Mouse (Mus musculus) c-Kit-negative CD71-positive TER-119-positive erythroid progenitor cells, embryonic 14.5 days (primary cell): Measurements from ENCODE around the gene Rab11fip5.

Experiments used
- DNase-seq: peaks from one replicate; pipeline ENCODE4 v3.0.0-alpha.2; 2013; ENCODE audit warnings: low read depth, low spot score

Gene Rab11fip5

DNA sequence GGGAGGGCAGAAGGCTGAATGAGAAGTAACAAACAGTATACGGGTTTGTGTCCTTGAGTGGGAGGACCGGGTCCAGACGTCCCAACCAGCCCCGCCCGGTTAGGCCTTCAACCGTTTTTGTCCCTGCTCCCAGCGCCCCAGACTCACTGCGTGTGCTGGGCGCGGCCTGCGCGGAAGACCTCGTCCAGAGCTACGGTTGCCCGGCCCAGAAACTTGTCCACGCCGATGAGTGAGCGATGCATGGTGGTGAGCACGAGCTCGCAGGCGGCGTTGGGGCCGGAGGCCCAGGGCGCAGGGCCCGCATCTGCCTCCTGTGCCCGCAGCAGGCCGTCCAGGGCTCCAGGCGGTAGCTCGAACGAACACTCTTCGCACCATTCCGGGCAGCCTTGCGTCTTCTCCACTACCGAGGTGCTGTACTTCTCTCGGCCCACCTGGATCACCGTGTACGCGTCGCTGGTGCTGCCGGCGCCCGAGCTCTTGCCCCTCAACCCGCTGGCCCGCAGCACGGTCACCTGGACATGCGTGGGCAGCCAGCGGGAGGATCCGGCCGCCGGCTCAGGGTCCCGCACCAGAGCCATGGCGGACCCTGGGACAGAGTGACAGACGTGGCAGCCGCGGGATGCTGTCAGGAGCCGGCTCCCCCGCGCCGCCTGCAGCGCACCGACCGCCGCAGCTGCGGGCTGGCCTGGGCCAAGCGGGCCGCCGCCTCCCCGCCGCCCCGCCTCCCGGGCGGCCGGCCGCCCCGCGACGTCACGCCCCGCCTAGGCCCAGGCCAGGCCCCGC, at the start of gene Rab11fip5:
TSS of gene Rab11fip5 (minus strand) at position 684 of the 783 bp plus-strand sequence.
- DNase-seq = no peak

DNA sequence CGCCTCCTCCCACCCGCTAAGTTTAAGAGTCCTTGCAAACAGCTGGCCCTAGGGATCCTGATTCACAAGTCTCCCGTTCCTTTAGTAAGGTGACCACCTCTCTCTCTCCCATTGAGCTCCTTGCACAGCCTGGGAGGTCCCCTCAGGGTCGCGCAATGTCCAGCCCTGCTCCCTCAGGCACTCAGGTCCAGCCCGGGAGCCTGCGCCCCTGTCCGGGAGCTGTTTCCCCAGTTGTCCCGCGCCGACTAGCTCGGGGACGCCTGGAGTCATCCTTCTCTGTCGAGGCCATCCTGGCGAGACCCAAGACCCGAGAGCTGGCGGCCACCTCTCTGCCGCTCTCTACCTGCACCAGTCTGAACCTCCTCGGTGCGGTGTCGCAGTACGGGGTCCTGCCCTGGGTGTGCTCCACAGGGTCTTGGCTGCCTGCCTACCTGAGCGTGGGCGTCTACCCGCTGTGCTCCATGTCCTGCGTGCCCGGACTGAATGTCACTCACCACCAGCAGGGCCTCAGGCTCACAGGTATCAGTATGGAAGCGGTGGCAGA, 49.5 kb upstream of the Rab11fip5 start, which contains the start of gene Noto:
TSS of gene Noto (plus strand) at position 51 of the 544 bp plus-strand sequence.
- DNase-seq = no peak

DNA sequence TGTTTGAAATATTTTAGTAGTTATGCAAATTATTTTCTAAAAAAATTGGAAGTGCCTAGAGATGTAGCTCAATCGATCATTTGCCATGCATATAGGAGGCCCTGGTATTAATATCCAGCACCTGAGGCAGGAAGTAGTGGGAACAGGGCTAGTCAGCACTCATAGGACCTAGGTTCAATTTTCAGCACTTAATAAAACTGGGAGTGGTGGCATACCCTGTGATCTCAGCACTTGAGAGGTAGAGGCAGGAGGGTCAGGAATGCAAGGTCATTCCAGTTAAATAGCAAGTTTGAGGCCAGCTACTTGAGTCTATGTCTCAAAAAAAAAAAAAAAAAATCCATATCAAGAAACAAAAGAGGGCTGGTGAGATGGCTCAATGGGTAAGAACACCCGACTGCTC, 44.7 kb upstream of the Rab11fip5 start:
- DNase-seq = no peak

DNA sequence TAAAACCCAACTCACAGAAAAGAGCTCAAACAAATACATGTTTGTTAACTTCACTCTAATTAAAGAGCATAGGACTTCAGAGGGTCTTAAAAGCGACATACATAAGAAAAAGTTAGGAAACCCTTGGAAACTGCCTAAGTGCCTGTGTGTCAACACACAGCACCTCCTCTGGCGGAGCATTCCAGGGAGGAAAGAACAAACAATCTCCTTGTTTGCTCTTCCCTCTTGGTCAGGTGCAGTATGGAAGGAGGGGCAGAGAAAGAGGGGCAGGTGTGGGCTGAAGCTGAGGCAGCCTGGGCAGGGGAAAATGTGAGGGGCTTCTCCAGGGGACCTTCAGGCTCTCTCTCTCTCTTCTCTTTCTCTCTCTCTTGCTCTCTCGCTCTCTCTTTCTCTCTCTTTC, 41.4 kb upstream of the Rab11fip5 start:
- no peak for DNase-seq

DNA sequence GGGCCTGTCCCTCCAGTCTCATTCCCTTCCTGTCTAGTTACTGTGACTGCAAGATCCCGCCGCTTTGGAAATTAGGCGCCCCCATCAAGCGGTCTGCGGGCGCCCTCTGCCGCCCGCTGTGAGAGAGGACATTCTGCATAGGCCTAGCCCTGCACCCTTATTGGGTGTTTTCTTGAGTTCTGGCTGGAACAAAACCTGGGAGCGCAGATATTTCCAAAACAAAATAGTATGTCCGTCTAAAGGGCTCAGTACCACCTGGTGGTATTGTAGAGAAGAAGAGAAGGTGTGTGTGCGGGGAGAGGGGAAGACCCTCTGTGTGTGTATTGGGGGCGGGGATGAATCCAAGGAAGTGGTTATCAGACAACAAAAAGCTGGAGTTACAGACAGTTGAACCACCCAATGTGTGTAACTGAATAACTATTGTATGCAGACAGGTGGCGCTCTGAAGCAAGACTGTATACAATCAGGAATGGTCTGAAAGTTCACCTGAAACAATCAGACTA, 36.4 kb upstream of the Rab11fip5 start:
- DNase-seq = no peak

DNA sequence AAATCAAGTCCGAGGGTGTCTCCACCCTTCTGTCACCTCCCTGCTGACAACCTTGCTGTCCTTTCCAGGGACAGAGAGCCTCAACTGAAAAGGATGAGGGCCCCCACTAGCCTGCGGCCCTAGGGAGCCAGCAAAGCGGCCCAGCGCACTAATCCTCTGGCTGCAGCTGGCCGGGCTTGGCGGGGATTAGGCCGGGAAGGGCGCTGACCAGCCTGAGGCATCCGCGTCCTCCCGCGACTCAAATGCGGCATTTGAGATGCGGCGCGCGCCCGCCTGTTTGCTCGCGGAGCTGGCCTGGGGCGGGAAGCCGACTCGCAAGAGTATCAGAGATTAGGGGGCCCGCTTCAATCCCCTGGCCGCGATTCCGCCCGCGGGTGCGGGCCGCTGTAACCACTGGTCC, 34.6 kb upstream of the Rab11fip5 start:
- DNase-seq = no peak

DNA sequence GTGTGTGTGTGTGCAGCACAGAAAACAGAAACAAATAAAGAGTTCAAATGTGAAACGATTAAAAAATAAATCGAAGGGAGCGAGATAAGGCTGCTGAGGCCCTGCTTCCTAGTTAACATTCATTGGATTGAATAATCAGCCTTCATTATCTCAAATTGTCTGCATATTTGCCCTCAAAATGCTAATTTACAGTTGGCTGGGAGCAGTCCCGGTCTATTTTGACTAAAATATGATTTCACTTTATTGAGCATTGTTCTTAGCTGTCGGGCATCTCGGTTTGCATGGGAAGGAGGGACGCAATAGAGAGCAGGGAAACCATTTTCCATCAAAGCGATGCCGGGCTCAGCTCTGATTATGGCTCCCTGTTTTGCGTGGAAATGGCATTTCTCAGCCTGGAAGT, 28.6 kb upstream of the Rab11fip5 start:
- no peak for DNase-seq

DNA sequence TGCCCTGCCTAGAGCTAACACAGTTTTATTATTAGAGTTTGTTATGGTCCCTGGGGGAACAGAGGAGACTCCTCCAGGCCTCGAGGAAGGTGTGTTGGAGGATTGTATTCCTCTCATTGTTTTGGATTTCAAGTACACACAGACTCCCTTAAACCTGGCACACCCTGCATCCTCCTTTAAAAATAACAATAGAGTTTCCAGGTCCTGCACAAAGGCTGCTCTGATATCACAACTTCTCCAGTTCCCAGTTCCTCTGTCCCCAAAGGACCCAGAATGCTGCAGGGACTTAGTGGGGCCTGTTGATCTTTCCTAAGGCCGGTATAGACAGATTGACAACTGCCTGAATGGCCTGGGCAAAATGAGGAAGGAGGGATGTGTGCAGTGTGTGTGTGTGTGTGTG, 28.2 kb upstream of the Rab11fip5 start:
- DNase-seq = no peak

DNA sequence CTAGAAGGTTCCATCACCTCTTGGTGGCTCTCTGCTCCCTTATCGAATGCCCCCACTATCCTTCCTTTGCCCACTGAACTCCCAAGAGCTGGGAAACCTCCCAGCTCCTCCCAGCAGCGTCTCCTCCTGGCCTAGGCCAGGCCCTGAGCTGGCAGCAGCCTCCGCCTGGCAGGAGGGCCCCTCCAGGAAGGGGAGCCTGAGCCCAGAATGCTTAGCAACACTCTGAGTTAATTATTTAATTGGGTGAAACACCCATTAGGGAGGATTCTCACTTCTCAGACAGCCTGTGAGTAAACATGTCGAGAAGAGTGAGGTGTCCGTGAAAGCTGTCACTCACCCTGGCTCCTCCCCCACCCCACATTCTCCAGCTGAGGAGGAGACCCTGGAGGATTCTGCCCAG, 25.3 kb upstream of the Rab11fip5 start:
- no peak for DNase-seq

DNA sequence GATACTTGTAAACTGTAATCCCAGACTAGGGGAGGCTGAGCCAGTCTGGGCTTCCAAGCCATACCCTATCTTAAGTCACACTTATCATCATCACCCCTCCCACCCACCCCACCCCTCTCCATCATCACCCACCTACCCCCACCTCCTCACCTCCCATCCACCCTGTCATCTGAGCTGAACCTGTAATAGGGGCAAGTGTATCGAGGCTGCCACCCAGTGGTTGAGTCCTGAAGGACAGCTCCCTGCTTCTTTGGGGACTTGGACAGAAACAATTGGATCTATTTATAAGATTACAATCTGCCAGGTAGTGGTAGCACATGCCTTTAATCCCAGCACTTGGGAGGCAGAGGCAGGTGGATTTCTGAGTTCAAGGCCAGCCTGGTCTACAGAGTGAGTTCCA, 22.7 kb upstream of the Rab11fip5 start:
- DNase-seq = no peak

DNA sequence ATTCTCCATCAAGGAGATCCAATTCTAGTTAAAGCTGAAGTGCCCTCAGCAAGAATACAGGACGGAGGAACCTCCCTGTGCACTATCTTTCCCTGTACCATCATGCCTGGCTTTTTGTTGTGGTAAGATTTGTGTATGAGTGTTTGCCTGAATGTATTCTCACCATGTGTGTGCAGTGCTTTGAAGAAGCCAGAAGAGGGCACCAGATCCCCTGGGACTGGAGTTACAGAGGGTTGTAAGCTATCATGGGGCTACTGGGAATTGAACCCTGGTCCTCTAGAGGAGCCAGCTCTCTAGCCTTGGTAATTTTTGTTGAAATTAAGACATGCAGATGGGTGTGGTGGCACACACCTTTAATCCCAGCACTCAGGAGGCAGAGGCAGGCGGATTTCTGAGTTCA, 20.9 kb upstream of the Rab11fip5 start:
- no peak for DNase-seq

DNA sequence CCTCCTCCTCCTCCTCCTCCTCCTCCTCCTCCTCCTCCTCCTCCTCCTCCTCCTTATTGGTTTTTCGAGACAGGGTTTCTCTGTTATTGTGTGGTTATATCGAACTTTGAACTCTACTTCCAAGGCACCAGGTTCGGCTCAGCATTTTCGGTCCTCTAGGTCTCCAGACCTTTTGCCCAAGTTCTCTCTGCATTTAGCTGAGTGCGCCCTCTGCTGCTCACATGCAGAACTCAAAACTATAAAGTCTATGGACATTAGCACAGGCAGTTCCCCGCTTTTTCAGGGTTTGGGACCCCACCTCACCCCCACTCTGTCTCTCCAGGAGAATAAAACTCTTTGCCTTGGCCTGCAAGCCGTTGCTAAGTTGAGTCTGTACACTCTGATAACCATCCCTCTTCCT, 17.4 kb upstream of the Rab11fip5 start:
- no peak for DNase-seq

DNA sequence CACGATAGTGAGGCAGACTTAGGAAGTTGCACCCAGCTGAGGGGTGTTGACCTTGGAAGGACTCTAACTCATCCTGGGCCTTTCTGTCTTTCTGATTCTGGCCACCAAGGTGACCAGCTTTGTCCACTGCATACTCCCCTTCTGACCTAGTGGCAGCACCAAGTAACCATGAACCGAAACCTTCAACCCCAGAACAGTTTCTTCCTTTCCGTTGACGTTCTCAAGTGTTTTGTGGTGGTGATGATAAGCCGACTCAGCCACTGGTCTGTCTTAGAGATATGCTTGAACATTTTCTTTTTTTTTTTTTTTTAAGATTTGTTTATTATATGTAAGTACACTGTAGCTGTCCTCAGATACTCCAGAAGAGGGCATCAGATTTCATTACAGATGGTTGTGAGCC, 14.2 kb upstream of the Rab11fip5 start:
- no peak for DNase-seq

DNA sequence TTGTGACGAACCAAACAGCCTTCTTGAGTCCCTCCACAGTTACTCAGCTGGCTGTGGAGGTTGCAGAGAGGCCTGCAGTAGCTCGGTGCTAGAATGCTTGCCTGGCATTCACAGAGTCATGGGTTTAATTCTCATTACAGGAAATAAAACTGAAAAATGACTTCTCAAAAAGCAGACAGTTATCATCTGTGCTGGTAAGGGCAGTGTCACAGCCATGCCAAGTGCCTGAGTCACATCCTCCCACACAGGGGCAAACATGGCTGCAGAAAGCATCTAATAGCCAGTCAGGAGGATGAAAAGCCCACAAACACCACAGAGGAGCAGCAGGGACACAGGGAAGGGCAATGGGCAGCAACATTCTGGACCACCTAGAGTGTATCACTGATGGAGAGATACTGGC, 8.4 kb upstream of the Rab11fip5 start:
- DNase-seq = no peak

DNA sequence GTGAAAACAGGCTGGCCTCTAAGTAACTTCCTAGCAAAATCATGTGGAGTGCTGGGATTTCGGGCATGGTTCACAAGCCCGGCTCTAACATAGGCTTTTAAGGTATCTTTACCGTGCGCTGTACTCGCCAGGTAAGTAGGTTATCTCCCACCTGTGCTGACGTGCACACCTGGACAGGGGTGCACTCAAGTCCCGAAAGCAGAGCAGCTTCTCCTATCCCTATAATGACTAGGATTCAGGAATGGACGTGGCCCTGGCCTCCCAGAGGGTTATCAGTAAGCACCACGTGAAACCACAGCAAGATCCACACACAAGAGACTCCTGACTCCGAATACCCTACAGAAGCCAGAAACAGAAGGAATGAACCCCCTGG, 7.2 kb upstream of the Rab11fip5 start:
- no peak for DNase-seq

DNA sequence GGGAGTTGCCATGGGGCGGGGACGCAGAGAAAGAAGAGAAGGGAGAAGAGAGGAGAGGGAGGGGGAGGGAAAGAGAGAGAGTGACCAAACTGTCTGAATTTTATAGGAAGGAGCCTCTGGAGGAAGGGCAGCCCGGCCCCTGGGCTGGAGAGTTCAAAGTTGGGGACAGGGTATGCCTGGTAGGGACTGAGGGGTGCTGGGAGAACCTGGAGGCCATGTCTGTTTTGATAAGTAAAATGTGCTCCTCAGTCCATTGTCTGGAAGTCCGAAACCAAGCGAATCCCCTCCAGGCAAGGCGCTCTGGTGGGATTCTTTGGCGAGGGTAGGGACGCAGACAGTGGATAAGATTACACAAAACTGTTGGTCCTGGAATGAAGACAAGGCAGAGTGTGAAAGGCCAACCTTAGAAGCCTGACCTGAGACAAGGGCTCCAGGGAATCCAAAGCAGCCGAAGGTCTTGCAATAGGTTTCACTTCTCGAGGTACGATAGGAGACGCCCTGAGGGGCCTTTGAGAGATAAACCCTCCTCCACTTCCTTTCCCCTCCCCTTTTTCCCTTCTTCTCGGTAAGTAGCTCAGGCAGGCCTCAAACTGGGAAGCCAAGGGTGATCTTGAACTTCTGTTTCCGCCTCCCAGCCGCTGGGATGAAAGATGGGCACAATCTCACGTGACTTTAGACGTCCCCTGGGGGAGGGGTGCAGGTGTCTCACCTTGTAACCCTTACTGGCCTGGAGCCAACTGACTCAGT, 6.6 kb upstream of the Rab11fip5 start:
- DNase-seq = no peak

DNA sequence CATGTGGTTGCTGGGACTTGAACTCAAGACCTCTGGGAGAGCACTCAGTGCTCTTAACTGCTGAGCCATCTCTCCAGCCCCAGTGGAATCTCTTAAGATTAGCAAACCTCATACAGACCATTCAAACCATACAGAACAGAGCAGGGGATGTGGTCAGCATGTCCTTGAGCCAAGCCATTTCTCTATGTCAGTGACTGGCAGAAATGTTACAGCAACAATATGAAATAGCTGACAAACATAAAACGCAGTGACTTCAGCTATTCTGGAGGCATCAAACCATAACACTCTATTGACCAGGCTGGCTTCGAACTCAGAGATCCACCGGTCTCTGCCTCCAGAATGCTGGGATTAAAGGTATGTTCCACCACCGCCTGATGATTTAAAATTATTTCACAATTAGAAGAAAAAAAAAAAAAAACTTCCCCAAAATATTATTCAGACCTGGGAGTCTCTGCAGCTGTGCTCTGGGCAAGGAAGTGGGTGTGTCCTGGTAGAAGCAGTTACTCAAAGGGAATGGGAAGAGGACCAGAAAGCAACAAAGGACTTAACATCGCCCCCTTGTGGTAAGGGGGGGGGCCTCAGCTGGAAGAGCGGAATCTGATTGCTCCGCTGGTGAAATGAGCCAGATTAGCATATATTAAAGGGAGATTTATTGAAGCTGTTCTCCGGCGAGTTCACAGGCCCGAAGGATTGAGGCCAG, 5.9 kb upstream of the Rab11fip5 start:
- peak; percentile 52 for DNase-seq

DNA sequence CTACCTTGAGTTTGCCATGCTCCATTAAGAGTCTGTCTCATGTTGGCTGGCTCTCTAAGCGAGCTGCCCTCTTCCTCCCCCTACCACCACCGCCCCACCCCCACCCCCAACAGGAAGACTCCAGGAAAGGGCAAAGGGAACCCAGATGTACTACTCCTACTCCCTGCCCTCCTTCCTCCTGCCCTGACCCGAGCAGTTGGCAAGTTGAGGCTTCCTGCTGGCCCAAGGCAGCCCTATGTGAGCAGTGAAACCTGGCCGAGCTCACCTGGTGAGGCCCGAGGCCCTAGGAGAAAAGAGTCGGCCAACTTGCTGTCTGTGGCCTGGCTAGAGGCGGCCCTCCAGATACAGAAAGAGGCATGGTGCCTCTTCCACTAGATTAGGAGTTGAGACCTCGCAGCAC, 4.2 kb upstream of the Rab11fip5 start:
- DNase-seq = no peak

DNA sequence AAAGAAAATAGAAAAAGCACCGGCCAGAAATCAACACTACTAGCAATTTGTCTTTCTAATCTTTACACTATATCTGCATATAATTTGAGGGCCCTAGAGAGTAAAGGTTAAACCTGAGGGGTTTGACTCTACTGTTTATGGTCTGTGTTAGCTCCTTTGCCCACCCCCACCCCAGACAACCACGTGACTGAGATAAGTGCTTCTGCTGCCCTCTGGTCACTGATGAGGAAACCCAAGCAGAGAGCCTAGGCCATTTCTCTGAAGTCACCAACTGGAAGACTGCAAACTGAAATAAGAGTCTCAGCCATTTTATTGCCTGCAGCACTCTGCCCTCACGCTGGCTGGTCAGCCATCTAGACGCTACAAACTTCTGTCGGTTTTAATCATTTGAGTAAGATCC, 3.4 kb upstream of the Rab11fip5 start:
- no peak for DNase-seq

DNA sequence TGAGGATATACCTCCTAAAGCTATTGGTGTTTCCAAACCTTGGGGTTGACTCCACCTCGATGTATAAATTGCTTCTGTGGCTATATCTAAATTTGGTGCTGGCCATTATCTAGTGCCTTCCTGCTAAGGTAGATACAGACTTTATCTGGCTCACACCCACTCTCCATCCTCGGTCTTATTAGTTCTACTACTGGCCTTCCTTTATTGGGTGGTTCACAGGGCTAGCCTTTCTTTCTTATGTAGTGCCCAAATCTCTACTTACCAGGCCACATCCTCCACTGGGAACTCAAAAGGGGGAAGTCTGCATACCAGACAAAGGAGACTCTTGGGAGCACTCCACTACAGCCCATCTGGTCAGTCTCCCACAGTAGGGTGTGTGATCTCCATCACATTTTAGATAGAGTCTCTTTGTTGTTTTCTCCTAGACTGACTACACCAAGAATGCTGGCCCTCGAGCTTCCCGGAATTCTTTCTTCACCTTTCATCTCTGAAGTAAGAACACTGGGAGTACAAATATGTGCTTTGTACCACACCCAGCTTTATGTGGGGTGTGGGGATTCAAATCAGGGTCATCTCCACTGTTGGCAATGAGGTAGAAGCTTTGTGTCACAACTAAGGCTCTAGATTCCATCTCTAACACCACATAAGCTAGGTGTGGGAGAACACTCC, 2.8 kb upstream of the Rab11fip5 start:
- no peak for DNase-seq

DNA sequence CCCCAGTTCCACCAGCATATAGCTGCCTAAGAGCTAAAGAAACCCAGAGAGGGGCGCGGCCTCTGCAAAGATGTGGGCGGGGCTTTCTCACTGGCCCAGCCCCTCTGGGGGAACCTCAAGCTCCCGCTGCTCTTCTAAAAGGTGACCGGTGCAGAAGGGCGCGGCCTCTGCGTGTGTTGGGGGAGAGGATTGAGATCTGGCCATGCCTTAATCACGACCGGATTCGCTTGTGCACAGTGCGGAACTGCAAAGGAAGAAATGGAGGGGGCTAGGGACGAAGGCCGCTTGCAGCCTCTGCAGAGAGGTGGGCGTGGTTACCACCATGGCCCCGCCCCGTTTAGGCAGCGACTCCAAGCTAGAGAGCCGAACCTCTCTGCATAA, 290 bp upstream of the Rab11fip5 start:
- peak; percentile 90 for DNase-seq
